Mouse (Mus musculus): ENCODE measurements around the gene Cxcl3.

Gene Cxcl3

DNA sequence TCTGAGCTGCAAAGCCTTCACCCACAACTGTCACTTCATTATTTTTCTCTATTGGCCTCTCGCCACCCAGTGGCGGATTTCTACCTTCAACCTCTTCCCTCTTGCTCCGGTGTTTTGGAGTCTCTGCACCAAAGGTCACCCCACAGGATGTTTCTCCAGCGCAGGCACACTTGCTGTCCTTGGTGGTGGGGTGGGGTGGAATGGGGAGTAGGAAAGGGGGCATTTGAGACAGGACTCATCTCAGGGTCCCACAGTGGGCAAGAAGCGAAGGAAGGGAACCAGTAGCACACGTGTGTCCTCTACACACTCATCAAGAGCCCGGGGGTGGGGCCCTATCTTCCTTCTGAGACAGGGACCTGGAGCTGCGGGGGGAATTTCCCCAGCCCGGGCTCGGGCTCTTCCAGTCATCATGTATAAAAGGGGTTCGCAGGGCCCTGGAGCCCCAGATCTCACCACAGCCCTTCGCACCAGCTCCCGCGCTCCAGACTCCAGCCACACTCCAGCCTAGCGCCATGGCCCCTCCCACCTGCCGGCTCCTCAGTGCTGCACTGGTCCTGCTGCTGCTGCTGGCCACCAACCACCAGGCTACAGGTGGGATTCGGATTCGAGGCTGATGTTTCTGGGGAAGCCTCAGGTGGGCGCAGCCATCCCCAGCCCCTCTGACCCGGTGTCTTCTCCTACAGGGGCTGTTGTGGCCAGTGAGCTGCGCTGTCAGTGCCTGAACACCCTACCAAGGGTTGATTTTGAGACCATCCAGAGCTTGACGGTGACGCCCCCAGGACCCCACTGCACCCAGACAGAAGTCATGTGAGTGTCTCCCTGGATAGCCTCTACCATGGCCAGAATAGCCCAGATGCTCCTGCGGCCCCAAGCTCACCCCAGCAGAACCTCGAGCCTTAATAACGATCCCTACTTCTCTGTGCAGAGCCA is at the start of gene Cxcl3:
TSS of gene Cxcl3 (plus strand) at position 445 of the 930 bp plus-strand sequence.
- no peak for DNase-seq (ENCODE audit: low spot score)

DNA sequence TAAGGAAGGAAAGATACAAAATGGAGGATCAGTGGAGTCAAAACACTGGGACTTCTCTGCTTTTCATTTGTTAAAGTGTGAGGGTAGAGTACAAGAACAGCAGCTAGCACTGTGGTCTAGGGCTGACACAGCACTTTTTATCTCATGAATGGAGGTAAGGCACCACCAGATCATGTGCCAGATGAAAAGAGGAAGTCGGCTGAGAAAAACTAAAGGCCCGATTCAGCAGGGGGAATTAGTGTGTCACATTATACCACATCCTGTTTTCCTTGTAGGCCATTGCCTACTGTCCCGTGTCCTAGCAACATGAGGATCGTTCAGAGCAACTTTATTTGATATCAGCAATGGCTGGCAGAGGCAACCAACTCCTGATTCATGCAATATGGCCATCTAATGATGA is 43.9 kb upstream of the Cxcl3 start:
- no peak for DNase-seq (ENCODE audit: low spot score)

DNA sequence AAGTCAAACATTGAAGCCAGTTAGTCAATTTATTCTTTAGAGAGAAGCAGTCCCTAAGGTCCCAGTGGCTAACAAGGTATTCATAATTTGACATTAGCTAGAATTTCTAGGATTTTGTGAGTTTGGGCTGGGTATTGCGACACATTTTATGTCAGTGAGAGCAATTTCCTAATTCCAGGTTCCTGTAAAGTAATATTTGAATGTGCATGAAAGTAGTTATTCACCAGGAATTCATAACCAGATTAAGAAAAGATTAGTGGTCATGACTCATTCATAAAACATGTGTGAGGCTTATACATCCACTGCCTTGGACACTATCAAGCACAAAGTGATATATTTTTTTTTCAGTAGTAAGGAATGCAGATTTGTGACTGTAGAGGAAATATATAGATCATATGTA is 32.0 kb upstream of the Cxcl3 start:
- no peak for DNase-seq (ENCODE audit: low spot score)

DNA sequence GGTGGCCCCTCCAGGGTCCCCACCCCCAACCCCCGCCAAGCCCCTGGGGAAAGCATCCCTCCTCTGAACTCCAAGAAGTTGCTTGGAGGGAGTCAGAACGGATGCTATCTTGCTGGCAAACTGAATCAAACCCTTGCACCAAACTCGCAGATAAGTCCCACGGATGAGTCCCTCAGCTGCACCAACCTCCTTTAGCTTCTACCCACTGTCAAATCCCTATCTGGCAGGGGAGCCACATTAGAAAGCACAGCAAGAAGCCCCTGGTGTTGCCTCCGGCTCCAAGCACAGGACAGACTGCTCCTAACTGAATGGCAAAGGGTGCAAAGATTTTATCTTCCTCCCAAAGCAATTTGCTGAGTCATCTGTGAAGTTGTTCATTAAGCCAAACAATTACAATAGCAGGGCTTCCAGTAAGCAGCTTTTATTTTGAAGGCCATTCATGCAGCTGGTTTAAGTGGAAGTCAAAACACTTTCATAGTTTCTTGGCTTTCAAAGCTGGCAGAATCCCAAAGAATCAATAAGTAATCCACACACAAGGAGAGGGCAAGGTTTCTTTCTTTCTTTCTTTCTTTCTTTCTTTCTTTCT is 27.8 kb upstream of the Cxcl3 start:
- no peak for DNase-seq (ENCODE audit: low spot score)

DNA sequence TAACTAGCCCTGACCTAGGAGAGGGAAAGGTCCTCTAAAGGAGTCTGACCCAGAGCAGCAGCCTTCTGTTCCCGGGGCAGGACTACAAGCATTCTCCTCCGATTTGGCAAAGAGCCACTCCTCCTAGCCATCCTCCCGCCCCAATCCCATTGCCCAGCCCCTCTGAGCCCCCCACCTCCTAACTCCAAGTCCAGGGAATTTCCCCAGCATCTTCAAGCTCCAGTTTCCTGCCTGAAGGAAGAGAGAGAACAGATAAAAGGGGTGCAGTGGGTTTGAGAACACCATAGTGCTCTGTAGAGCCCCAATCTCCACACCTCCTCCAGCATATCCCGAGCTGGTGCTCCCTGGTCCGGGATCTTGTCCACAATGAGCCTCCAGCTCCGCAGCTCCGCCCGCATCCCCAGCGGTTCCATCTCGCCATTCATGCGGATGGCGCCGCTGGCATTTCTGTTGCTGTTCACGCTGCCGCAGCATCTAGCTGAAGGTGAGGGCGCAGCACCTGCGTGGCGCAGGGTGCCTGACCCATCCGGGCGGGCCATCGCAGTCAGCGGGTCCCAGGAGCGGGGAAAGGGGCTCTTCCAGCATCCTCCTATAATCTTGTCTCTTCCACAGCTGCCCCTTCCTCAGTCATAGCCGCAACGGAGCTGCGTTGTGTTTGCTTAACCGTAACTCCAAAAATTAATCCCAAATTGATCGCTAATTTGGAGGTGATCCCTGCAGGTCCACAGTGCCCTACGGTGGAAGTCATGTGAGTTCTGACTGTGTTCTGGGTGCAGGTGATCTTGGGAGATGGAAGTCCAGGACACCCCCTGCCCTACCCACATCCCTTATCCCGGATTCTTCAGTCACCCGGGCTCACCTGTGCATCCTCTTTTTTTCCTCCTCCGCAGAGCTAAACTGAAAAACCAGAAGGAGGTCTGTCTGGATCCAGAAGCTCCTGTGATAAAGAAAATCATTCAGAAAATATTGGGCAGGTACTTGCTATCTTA is 26.5 kb upstream of the Cxcl3 start, which contains the start of gene Cxcl5:
TSS of gene Cxcl5 (plus strand) at position 284 of the 989 bp plus-strand sequence.
- DNase-seq (ENCODE audit: low spot score) = no peak

DNA sequence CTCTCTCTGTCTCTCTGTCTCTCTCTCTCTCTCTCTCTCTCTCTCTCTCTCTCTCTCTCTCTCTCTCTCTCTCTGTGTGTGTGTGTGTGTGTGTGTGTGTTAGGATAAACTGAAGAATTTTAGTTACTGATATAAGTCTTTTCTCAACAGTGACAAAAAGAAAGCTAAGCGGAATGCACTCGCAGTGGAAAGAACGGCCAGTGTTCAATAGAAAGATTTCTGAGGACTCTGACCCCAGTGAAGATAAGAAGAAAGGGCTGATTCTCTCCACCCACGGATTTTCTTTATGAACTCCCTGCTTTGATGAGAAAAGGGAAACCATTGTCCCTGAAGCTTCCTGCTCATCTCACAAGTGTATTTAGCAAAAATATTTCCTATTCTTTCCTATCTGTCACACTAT is 25.6 kb upstream of the Cxcl3 start:
- no peak for DNase-seq (ENCODE audit: low spot score)

DNA sequence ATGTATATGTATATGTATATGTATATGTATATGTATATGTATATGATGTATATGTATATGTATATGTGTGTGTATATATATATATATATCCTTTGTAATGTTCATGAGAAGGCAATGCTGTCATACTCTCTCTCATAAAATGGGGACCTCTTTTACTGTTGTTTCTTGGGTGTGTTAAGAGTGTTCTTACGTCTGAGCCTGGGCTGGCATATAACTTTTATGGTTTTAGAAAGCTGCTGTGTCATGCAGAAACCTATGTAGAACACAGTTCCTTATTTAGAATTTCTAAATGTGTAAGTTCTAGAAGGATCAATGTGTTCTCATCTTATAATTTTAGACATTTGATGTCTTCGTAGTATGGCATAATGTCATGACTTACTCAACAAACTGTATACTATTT is 25.1 kb upstream of the Cxcl3 start:
- no peak for DNase-seq (ENCODE audit: low spot score)

DNA sequence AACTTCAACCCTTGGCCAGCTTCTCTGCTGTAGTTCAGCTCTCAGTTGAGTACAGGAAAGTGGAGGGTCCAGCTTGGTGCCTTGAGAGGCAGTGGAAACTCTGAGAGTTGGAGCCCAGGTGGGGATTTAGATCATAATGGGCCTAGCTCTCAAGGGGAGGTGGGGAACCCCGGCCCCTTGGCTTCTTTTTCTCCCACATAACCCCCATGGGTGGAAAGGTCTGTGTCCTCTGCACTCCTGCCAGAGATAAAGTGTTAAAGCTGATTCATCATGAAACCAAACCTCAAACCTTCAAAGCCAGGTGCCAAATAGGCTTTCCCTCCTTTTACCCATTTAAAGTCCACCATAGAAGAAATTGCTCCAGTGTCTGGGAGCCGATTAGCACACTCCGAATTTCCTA is 24.1 kb upstream of the Cxcl3 start:
- DNase-seq (ENCODE audit: low spot score) = no peak

DNA sequence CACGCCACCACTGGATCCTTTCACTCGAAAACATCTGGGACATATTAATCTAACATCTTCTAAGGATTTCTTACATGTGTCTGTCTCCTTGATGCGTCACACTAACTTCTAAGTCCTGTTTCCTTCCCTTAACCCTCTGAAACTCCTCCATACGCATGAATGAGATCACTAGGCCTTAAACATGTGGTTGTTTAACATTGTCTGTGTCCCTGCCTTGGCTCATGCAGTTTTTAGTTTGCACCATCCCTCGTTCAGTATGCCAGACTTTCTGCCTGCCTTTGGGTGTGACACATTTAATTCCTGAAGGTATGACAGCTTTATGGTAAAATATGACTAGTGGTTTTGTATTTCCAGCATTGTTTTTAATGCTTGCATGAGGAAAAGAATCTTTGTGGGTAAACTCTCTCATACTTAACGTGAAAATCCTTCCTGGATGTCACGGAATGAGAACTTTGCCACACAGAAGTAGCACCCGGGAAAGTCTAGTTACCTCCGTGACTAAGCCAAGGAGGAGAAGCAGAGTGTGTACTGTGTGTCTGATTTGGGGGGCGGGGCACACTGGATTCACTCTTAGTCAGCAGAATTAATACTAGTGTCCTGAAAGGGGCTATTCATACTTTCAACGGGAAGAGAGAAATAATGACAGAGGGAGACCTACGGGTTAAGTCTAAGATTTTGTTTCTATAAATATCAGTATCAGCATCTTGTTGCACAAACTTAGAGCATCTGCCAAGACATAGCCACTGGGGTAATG is 21.8 kb upstream of the Cxcl3 start:
- no peak for DNase-seq (ENCODE audit: low spot score)

DNA sequence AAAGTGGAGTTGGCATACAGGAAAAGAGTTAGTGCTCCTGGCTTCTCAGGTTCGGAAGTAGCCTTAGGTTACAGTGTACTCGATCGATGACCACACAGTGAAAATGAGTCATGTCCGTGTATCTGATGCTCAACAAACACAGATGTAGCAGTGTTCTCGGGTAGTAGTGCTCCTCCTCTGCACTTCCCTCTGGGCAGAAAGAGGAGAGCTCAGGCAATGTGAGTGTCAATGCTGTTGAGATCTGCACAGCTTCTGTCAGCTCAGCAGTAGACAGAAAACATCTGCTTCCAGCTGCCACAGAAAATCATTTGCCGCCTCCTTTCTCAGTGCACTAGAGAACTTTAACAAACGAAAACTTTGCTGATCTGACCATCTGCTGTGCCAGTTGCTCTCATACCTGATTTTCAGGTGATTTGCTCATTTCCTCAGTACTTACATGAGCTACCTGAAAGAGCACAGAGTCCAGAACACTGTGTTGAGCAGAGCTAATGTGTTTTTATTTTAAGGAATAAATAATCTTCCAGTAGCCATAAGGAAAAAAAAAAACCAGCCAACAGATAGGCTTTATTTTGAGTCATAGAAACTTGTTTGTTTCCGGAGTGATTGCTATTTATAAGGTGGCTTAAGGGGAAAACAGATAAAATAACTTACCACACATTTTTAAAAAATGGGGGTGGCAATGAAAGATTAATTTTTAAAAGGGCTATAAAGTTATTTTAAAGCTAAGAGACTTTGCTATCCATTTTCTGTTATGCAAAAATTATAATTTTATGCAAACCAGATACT is 19.9 kb upstream of the Cxcl3 start:
- DNase-seq (ENCODE audit: low spot score) = no peak

DNA sequence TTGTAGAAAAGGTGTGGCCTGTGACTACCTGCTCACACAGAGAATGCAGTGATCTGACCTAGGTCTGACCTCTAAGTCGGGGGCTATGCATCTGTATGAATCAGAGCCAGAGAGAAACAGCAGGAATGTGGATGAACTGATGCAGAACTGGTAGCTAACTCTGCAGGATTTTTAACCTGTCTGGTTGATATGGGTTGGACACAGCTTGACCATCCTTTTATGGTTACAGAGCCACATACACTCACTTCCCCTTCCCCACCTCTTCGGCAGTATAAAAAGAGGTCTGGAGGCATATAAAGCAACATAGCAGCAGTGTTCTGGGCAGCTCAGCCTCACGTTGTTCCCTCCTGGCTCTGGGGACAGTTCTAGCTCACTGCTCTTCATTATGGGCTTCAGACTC is 17.7 kb upstream of the Cxcl3 start, which contains the start of gene Ppbp:
TSS of gene Ppbp (plus strand) at position 301 of the 400 bp plus-strand sequence.
- DNase-seq (ENCODE audit: low spot score) = no peak

DNA sequence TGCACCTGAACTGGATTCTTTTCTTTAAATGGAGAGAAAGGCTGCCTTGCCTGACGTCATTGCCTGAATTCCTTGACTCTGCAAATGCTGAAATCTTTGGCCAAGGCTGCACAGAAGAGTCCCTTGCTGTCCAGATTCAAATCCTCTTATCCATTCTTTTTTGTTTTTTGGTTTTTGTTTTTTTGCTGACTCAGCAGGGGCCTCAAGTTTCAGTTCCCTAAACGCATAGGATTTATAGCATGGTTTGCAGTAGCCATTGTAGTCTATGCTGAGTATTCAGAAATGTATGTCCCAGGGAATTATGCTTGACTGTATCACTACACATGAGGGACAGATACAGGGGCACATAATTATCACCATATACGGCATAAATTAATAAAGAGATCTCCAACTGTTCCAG is 14.5 kb upstream of the Cxcl3 start:
- DNase-seq (ENCODE audit: low spot score) = no peak

DNA sequence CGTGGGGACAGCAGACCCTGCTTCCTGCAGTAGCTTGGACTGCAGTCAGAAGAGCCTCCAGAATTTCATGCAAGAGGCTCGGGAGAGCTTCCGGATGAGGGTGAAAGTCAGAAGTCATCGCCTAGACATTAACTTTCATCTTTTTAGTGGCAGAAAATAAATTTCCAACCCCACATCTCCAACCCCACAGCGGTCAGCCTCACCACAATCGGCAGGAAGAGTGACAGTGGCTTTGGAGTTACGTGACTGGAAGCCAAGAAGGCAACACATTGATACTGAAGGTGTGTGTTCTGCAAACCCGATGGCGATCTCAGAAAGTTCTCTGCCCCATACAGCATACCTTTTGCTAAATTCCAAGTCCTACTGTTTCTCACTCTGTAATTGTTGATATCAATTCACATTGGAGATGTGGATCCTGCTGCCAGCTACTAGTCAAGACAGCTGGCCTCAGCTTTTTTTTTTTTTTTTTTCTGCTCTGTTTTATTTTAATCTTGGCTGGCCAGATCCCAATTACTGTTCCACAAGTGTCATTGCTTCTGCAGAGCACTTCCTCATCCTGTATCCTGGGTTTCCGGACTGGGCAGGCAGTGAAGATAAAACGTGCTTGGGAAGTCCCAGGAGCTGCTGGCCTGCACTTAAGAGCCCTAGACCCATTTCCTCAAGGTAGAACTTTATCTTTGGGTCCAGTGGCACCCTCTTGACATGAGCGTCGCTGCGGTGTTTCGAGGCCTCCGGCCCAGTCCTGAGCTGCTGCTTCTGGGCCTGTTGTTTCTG is 13.8 kb upstream of the Cxcl3 start, which contains the start of gene Pf4:
TSS of gene Pf4 (plus strand) at position 556 of the 774 bp plus-strand sequence.
- DNase-seq (ENCODE audit: low spot score) = no peak

DNA sequence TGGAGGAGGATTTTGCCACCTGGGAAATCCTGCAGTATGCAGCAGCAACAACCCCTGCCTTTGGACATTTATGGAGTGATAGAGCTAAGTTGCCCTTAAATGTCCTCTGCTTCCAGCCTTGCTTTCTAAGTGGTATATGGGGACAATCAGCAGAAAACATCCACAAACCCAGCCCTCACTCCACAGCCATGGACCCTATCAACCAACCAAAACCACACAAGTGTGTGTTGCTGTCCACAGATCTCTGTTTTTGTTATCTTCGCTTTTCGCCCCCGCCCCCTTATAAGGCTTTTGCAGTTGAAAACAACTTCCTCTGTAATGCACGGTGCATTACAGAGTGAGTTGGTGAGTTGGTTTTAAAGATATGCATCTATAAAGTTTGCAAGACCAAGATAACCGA is 10.3 kb upstream of the Cxcl3 start:
- no peak for DNase-seq (ENCODE audit: low spot score)

DNA sequence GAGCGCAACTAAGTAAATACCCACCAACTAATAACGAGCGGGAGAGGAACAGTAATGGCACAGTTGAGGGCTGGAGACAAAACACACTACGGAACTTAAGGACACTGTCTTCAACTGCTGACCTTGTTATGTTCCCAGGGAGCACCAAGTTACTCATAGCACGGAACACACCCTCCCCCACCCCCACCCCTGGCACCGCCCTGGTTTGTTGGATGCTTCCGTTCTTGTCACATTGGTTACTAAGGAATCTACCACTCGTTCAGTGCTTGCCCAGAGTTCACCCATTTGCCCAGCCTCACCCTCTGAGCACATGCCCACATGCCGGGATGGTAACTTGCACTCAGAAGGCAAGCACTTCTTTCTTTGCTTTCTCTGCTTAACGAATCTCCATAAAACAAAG is 8.3 kb upstream of the Cxcl3 start:
- no peak for DNase-seq (ENCODE audit: low spot score)

DNA sequence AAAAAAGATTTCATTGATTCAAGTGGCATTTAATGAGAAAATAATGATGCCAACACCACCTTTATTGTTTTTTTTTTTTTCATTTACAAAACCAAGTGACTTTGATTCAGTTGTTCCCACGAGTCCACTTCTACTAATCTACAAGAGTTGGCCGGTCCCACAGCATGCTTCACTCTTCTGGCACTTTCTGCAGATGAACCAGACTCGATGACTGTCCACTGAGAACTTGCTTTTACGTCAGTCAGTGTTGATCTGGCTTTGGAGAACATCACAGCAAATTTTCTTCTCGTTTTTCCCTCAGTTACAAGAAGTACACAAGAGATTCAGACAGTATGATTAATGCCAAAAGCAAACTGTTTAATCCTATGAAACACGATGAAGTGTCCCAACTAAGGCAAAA is 7.0 kb upstream of the Cxcl3 start:
- DNase-seq (ENCODE audit: low spot score) = no peak

DNA sequence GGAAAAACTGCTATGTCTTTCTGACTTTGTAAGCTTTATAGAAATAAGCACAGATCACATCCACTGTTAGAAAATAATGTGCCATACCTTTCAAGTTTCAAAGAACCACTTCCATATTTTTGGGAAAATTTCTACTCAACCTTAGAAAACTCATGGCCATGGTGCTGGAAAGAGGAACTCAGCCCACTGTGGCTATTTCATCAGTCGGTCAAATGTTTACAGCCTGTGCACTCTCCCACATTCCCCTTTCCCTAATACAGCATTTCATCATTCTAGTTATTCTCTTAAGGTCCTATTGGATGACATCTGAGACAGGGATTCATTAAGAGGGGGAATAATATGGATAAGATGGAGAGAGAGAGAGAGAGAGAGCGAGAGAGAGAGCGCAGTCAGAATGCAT is 2.2 kb upstream of the Cxcl3 start:
- DNase-seq (ENCODE audit: low spot score) = no peak

DNA sequence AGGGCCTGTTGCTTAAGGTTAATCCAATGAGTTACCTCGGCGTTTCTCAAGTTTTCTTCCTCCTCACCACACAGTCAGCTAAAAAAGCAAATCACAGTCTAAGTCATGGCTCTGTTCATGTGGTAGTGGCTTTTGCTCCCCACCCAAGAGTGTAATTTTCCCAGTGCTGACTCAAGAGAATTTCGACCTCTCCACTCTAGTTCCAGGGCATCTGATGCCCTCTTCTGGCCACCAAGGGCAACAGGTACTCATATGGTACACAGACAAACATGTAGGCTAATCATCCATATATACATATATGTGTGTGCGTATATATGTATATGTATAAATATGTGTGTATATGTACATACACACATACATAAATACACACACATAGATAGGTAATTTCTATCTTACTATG is 2.2 kb downstream of the Cxcl3 start:
- no peak for DNase-seq (ENCODE audit: low spot score)

DNA sequence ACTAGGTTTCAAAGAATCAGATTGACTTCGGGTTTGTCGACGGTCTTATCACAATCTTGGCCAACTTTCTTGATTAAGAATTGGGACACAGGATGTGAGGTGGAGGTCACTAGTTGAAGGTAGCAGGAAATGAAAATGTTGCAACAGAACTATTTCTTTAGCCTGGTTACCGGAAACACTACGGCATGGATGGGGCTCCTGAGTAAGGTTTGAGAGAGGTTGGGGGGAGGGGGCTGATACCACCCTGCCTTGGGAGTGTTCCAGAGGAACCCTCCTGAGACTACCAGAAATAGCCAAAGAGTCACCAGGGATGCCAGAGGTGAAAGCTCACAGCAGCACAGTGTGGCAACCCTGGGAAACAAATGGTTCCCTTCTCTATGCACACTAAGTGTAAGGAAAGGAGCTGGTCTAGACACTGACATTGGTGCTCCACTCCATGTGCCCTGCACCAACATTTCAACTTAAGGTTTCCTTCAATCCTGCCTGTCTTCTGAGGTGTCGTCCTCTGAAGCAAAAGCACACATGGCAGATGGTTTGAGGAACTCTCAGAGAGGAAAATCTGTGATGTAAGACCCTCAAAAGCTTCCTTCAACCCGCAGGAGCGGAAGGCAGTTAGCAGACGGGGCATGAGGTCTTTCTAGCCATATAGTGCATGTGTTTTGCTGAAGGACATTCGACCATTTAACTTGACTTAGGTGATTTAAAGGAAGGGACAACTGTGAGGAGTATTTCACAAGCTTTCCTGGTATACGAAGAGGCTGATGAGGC is 3.6 kb downstream of the Cxcl3 start:
- no peak for DNase-seq (ENCODE audit: low spot score)
